Mouse (Mus musculus): ENCODE results near the gene B4galt3. TPM values are rescaled to one million over a fixed set of nuclear protein-coding genes. Genes with fewer than 3 reads are reported as not detected.

Gene B4galt3
- 13.7 and 43.0 TPM in 2 replicates for total RNA-seq (2017)

DNA sequence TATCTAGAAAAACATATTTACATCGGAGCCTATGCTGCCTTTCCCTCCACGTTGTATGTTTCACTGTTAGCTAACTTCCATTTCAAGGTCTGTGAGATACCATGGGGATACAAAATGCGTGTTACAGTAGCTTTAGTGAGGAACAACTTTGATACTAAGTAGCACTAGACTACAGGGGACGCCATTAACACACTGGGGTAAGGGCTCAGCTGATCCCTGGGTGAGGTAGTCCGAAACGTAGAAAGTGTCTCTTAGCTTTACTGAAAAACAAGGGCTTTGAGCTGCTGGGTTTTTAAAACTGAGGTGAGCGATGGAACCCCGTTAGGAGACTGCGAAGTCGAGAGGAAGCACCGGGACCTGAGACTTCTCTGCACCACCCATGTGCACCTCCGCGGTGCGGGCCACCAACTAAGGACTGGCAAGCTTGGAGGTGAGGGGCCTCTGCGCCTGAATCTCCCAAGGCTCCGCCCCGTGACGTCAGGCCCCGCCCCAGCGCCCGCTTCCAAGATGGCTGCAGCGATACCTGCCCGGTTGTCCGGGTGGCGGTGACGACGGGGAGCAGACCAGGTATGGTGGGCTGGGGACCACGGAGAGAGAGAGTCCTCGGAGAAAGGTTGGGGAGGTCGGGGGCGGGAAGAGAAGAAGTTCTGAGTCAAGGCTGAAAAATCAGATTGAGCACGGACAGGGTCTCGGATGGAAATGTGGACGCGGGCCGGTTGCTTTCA is at the start of gene B4galt3:
TSS of gene B4galt3 (plus strand) at position 481 of the 725 bp plus-strand sequence.
- peak; percentile 95 to 97 for ATAC-seq (replicated peaks in 1 of 2; ENCODE audit: insufficient read depth in 1 of 2, low FRiP score in 2 of 2, low TSS enrichment in 1 of 2, low read depth in 1 of 2, poor library complexity in 2 of 2, severe bottlenecking in 2 of 2)

DNA sequence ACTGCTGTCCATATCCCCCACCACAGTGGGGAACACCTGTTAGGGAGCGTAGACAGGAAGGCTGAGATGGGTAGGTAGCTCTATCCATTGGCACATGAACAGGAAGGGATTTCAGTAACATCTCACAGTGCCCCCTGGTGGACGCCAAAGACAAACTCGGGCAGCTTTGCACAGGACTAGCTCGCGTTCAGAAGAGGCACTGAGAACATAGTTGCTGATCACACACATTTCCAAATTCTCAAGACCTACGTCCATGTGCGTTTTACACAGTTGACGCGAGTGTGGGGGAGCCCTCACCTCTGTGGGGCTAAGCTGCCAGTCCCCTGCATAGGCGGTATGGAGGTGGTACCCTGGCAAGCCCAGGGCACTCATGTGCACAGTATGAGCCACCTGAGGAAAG is 49.3 kb upstream of the B4galt3 start:
- ATAC-seq (replicated peaks in 1 of 2; ENCODE audit: insufficient read depth in 1 of 2, low FRiP score in 2 of 2, low TSS enrichment in 1 of 2, low read depth in 1 of 2, poor library complexity in 2 of 2, severe bottlenecking in 2 of 2), result peak in 1 of 2 experiments; percentile 22; a peak in 1 of 4 replicates

DNA sequence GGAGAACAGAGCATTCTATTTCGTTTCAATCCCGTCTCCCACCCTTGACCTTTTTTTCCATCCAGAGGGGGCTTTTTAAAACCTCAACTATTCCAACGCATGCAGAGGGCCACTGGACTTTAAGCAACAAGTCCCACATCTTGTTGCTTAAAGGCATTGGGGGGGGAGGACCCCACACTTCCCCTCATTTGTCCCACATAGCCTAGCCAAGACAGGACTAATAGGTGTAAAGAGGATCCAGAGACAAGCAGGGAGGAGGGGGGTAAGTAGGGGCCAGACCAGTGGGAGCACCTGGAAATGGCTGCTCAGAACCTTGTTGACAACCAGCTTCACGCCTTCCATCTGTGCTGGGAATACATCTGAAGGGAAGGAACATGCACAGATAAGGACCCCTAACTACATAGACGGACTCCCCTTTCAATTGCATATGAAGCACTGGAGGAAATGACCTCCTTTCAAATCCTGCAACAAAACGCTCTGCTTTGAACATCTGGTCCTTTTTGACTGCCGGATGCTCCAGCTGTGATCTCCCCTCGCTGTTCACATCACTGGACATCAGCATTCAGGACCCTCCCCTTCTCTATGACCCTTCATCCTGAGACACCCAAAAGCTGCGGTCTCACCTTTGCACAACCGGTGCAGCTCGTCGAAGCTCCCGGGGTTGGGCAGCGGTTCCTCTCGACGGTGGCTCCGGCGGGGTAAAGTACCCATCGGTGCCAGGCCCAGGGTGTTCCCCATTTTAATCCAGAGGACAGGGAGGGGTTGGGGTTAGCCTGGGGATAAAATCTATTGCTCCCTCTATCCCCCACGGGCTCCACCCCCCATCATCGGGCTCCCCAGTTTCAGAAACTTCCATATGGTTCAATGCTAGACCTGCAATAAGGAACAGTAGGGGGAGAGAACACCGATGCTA is 48.6 kb upstream of the B4galt3 start:
- ATAC-seq (replicated peaks in 1 of 2; ENCODE audit: insufficient read depth in 1 of 2, low FRiP score in 2 of 2, low TSS enrichment in 1 of 2, low read depth in 1 of 2, poor library complexity in 2 of 2, severe bottlenecking in 2 of 2), result no peak

DNA sequence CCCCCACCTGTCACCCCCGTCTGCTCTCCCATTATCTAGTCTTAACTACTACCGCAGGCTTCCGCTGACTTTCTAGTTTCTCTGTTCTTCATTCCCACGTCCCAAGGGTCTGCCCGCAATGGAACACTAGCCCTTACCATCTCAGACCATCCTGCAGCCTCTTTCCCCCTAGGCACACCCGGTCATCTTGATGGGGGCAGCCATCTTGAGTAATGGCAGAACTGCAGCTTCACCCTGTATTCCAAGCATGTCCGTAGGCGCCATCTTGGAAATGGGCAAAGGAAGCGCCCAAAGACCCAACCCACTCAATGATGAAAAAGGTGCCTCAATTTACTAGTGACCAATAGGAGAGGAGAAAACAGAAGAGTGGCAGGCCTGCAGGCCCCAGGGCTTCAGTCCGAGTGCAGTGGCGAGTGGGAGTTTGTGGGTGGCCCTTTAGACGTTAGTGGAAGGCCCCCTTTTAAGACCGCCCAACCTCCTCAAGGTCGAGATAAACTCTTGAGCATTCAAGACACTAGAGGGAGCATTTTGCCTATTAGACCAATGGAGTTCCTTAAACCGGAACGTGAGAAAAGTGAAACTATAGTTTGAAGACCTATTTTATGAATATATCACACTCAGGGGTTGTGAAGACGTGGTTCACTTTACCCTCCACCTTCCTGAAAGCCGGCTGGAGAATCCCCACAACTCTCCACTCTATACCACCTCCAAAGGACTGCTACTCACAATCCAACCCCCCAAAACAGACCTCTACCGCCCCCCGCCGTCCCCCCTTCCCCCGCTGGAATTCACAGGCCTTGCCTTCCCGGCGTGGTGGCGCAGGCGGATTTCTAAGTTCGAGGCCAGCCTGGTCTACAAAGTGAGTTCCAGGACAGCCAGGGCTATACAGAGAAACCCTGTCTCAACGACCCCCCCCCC is 47.6 kb upstream of the B4galt3 start, which contains the start of gene Tomm40l:
TSS of gene Tomm40l (minus strand) at position 277 of the 918 bp plus-strand sequence.
- ATAC-seq (replicated peaks in 1 of 2; ENCODE audit: insufficient read depth in 1 of 2, low FRiP score in 2 of 2, low TSS enrichment in 1 of 2, low read depth in 1 of 2, poor library complexity in 2 of 2, severe bottlenecking in 2 of 2), result peak; percentile 97 to 99

DNA sequence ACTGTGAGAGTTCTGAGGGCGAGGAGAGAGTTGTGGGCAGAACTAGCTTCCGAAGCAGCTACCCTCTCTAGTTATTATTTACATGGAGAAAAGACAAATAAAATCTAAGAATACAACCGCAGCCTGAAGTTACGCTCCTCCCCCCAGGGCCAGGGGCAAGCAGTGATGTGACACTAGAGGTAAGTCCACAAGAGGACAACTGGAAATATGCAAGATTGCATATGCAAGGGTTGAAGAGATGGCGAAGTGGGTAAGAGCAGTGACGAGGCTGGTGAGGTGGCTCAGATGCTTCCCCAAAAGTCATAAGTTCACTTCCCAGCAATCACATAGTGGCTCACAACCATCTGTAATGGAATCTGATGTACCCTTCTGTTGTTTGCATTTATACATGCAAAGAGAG is 47.0 kb upstream of the B4galt3 start:
- no peak for ATAC-seq (replicated peaks in 1 of 2; ENCODE audit: insufficient read depth in 1 of 2, low FRiP score in 2 of 2, low TSS enrichment in 1 of 2, low read depth in 1 of 2, poor library complexity in 2 of 2, severe bottlenecking in 2 of 2)

DNA sequence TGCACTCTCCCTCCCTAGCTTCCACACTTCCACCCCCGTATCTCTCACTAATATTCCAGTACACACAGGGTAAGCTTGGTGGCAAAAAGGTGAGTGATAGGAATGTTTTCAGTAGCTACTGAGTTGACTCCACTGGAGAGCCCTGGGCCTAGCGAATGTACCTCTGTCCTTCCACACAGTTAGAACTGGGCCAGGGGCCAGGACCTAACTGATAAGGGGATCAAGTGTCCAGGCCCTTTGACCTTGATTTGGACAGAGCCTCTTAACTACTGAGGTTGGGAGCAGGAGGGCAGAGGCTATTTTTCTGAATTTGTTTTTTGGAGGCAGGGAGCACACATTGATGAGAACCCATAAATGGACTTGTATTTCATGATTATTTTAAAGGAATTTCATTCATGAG is 46.3 kb upstream of the B4galt3 start:
- ATAC-seq (replicated peaks in 1 of 2; ENCODE audit: insufficient read depth in 1 of 2, low FRiP score in 2 of 2, low TSS enrichment in 1 of 2, low read depth in 1 of 2, poor library complexity in 2 of 2, severe bottlenecking in 2 of 2), result no peak

DNA sequence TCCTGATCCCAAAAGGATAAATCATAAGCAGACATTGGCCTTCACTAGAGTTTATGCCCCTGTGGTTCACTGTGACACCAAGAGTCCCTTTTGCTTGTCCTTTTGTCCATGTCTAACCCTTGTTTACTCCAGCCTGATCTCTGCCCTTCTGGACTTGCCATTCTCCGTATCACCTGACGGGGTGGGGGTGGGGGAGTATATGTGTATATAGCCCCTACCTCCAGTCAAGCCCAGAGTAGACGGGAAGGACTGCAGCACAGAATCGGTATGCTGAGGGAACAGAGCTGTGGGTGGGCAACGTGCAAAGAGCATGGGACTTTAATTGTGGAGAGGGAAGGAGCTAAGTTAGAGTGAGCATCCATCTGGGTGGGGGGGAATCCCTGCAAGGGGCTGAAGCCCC is 45.3 kb upstream of the B4galt3 start, which contains the start of gene Apoa2:
TSS of gene Apoa2 (plus strand) at position 198 of the 400 bp plus-strand sequence.
- ATAC-seq (replicated peaks in 1 of 2; ENCODE audit: insufficient read depth in 1 of 2, low FRiP score in 2 of 2, low TSS enrichment in 1 of 2, low read depth in 1 of 2, poor library complexity in 2 of 2, severe bottlenecking in 2 of 2), result no peak

DNA sequence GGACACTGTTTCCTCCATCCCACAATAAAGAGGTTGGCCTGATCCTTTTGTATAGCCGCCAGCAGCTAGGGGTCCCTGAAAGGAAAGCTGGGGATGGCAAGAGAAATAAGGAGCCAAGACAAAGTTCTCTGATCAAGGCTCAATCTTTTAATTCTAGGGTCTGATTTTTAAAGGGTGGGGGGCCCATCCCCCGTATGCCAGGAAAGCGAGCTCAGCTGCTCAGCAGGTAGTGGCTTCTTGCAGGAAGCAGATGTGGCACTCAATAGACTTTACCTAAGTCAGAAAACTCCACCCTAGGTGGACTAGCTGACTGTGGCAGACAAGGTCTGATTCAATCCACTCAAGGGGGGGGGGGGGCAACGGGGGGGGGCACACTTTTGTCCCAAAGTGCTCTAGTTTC is 43.3 kb upstream of the B4galt3 start:
- ATAC-seq (replicated peaks in 1 of 2; ENCODE audit: insufficient read depth in 1 of 2, low FRiP score in 2 of 2, low TSS enrichment in 1 of 2, low read depth in 1 of 2, poor library complexity in 2 of 2, severe bottlenecking in 2 of 2), result no peak

DNA sequence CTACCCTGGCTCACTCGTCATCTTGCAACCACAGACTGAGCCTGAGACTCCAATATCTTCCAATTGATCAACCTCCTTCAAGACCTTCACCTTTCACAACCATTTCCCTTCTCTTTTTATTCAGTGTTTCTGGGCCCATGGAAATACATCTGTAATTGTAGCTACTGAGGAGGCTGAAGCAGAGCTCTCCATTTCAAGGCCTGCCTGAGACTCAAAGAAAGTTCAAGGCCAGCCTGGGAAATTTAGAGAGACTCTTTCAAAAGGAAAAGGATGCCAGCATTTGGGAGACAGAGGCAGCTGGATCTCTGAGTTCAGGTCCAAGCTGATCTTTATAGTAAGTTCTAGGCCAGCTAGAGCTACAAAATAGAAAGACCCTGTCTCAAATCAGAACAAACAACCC is 42.2 kb upstream of the B4galt3 start:
- ATAC-seq (replicated peaks in 1 of 2; ENCODE audit: insufficient read depth in 1 of 2, low FRiP score in 2 of 2, low TSS enrichment in 1 of 2, low read depth in 1 of 2, poor library complexity in 2 of 2, severe bottlenecking in 2 of 2), result no peak

DNA sequence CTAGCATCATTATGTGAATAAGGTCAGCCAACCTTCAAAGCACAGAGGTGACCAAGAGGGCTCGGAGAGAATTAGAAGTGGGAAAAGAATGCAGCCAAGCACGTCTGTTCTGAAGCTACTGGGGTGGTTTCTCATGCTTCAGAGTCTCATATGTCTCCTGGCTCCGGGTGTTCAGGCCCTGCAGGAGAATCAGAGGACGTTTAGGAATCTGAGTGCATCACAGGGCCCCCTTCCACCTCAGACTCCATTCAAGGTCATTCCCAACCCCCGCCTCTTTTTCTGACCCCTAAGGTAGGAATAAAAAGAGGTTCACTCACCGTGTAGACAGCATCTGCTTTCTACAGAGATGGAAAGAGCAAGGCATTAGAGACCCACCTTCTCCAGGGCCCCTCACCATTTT is 40.4 kb upstream of the B4galt3 start:
- ATAC-seq (replicated peaks in 1 of 2; ENCODE audit: insufficient read depth in 1 of 2, low FRiP score in 2 of 2, low TSS enrichment in 1 of 2, low read depth in 1 of 2, poor library complexity in 2 of 2, severe bottlenecking in 2 of 2), result no peak

DNA sequence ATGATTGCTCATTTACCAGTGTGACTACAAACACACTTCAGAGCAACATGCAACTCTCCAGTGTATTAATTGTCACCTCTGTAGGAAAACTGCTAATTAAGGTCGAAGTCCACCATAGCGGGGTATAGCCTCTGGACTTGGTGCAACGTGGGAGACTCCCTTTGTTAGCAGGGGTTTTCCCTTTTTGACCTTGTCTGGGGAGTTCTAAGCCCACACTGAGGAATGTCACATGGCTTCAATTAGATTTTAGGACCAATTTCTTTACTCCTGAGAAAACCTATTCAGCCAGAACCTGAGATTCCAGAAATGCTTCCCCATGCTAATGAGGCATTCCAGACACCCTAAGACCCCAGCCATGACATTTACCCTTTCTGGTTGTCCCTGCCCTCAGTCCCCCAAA is 39.9 kb upstream of the B4galt3 start:
- no peak for ATAC-seq (replicated peaks in 1 of 2; ENCODE audit: insufficient read depth in 1 of 2, low FRiP score in 2 of 2, low TSS enrichment in 1 of 2, low read depth in 1 of 2, poor library complexity in 2 of 2, severe bottlenecking in 2 of 2)

DNA sequence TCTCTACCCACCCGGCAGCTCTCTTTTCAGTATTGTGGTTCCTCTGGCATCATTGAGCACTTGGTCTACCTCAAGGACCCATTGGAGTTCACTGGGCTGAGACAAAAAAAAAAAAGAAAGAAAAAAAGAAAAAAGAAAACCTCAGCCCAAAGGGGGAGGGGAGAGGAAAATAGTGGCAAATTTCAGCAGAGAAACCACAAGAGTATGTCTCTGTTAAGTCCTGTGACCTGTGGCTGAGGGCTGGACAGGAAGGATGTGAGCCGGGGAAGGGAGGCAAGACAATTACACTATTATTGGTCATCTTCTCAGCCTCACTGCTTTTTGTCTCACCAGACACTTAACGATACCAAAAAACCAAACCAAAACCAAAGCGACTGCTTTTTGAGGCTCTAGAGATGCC is 38.3 kb upstream of the B4galt3 start:
- ATAC-seq (replicated peaks in 1 of 2; ENCODE audit: insufficient read depth in 1 of 2, low FRiP score in 2 of 2, low TSS enrichment in 1 of 2, low read depth in 1 of 2, poor library complexity in 2 of 2, severe bottlenecking in 2 of 2), result peak; percentile 47 to 50; a peak in 1 of 4 replicates

DNA sequence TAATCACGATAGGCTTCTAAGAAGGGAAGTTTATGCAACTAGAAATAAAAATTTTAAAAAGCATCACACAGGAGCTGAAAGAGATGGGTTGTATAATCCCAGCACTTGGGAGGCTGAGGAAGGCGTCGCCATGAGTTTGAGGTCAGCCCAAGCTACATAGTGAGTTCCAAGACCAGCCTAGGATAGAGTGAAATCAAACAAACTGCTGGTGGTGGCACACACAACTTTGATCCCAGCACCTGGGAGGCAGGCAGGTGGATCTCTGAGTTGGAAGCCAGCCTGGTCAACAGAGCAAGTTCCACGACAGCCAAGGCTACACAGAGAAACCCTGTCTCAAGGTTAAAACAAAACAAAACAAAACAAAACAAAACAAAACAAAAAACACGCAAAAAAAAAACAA is 37.8 kb upstream of the B4galt3 start:
- ATAC-seq (replicated peaks in 1 of 2; ENCODE audit: insufficient read depth in 1 of 2, low FRiP score in 2 of 2, low TSS enrichment in 1 of 2, low read depth in 1 of 2, poor library complexity in 2 of 2, severe bottlenecking in 2 of 2), result no peak

DNA sequence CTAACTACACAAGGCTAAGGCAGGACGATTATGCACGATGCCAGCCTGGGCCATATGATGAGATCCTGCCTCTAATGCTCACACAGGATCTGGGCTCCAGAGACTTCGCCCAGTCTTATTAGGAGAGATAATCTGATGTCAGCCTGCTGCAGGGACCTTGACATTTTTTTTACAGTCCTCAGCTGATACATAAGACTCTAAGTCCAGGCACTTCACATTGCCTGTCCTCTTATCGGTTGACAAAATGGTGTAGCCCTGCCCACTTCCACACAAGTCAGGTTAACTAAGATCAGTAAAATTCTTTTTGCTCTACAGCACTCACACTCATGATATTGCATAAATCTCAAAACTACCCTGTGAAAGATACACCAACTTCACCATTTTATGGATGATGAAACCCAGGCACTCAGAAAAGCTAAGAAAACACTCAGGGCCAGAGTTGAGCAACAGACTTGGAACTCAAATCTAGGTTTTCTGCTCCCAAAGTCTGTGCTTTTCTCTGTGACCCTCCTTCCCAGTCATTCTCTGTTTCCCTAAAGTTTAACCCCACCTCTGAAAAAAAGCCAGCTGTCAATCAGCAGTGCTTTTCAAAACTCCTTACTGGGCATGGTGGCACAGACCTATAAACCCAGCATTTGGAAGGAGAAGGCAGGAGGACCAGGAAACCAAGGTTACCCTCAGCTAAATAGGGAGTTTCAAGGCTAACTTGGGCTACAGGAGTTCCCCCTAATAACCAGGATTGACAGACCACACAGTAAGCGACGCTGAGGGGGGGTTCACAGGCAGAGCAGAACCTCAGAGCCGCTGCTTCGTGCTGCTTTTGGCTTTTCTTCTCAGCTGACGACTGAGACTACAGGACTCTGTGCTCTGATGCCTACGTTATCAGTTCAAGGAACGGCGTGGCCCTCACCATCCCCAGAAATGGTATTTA is 37.1 kb upstream of the B4galt3 start:
- ATAC-seq (replicated peaks in 1 of 2; ENCODE audit: insufficient read depth in 1 of 2, low FRiP score in 2 of 2, low TSS enrichment in 1 of 2, low read depth in 1 of 2, poor library complexity in 2 of 2, severe bottlenecking in 2 of 2), result peak in 1 of 2 experiments; percentile 3; a peak in 2 of 4 replicates

DNA sequence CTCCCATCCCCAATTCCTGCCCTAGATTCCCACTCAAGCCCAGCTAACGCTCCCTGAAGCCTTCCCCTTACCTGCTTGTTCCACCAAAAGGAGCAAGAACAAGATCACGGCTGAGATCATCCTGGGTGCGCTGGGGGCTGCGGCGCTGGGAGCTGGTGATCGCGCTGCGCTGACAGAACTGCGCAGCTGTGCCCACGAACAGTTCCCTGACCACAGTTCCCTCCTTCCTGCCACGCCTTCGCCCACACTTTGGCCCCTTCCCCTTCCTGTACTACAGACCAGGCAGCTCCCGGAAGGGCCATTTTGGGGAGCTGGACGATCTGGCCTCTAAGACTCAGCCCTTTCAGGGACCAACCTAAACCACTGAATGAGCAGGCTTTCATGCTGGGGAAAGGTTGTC is 36.0 kb upstream of the B4galt3 start, which contains the start of gene Fcer1g:
TSS of gene Fcer1g (minus strand) at position 240 of the 400 bp plus-strand sequence.
- ATAC-seq (replicated peaks in 1 of 2; ENCODE audit: insufficient read depth in 1 of 2, low FRiP score in 2 of 2, low TSS enrichment in 1 of 2, low read depth in 1 of 2, poor library complexity in 2 of 2, severe bottlenecking in 2 of 2), result peak; percentile 40 to 75

DNA sequence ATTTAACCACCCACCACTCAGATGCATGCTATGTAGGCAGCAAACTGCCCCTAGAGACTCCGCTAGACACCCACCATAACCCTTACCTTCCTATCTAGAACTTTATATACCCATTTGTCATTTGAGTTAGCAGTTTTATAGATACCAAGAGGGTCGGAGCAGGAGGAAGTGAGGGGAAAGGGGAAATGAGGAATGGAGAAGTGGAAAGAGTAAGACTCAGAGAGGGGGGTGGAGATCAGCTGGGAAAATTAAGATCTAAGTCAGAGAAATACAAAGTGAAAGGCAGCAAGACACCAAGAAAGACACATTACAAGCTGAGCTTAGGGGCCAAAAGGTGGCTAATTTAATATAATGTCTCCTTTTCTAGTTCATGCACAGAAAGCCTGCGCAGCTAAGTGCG is 35.6 kb upstream of the B4galt3 start:
- peak; percentile 12 to 13; a peak in 1 of 4 replicates for ATAC-seq (replicated peaks in 1 of 2; ENCODE audit: insufficient read depth in 1 of 2, low FRiP score in 2 of 2, low TSS enrichment in 1 of 2, low read depth in 1 of 2, poor library complexity in 2 of 2, severe bottlenecking in 2 of 2)
